Mouse (Mus musculus) T-cell, adult 66 days (primary cell): ENCODE data around the gene S100a10. TPM values are rescaled to one million over a fixed set of nuclear protein-coding genes. Genes with fewer than 3 reads are reported as not detected.

ENCODE experiments used
- total RNA-seq, 2 experiments: library from RNA; stranded (reverse); gene quantifications; 3 replicates in 1 of 2; 4 replicates in 1 of 2; pipeline ENCODE4 v1.2.4; 2023

S100a10 gene
- 100 to 1,000 TPM; 236 to 292 TPM for total RNA-seq

DNA sequence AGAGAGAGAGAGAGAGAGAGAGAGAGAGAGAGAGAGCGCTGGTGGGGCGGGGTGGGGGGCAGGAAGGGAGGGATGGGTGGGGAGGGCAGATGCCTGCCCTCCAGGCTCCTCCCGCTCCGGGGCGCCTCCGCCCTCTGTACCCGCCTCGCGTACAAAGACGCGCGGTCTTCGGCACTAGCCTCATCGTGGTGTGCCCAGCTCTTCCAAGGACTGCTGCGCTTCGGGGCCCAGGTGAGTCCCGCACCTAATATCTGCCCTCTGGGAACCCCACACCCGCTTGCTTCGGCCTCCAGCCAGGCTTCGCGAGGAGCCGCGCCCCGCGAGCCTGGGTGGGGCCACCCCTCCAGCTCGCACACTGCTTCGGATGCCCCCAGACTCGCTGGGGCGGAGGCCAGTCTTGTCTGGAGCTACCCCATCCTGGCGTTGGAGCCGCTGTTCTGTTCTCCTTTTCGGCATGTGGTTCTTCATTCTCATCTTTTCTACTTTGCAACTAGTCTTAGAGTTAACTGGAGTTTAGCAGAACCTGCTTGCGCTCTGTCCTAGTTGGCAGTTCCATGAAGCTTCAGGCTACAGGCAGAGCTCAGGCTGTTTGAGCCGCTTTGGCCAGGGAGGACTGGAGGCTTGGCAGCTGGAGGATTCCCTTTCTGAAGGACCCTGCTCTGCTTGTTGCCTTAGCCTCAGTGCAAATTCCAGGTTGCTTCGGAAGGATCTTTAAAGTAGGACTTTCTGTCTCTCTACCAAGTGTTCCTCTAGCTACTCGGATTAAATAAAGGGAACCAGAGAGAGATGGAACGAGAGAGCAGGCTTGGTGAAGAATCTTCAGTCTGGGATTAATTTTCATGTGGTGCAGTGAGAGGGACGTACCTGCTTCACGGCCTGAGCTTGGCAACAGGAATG lies at the start of gene S100a10:
TSS of gene S100a10 (plus strand) at position 100 of the 897 bp plus-strand sequence.

DNA sequence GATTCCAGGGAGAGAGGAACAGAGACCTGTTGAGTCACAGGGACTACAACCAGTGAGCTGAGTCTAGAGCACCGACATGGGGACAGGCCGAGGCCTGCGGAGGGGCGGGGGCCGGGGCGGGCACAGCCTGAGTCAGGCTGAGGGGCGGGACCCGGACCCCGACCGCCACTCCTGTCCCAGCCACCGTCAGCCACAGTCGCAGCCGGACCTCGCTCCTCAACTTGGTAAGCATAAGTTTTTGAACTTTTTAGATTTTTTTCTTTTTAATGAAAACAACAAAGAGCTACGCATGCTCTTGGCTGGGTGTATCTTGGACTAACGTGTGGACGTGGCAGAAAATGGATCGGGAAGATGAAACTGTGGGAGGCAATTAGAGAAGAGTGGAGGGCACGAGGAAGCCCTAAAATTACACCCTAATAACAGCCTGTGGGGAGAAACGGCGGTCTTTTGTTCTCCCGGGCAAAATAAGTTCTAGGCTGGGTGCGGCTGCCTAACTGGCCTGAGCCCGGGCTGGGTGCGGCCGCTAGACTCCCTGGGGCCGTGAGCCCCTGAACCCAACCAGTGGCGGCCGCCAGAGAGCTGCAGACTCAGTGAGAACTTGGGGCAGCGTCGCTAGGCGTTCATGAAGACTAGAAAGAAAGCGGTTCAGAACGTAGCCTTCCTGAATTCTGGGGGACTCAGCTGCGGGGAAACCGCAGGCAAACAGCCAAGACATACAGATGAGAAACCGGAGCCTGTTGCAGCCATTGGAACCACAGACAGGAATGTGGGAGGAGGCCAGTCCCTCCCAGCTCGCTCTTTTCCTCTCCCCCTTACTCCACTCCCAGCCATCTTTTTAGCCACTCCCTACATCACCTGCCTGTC lies 34.3 kb upstream of the S100a10 start, which contains the start of gene S100a11:
TSS of gene S100a11 (plus strand) at position 159 of the 864 bp plus-strand sequence.

Other genes with a start within 250 kb of the S100a10 start
- gene Hrnr, start 235.3 kb upstream of the S100a10 start, total RNA-seq = not detected
- gene Rptn, start 161.4 kb upstream of the S100a10 start, total RNA-seq = not detected
- gene Tchh, start 112.8 kb upstream of the S100a10 start, total RNA-seq = not detected
- not detected for gene Tchhl1, start 86.3 kb upstream of the S100a10 start, total RNA-seq
- gene S100a11, start 34.6 kb upstream of the S100a10 start, total RNA-seq = 100 to 1,000 TPM; 182 to 228 TPM
- gene Tdpoz2, start 97.6 kb downstream of the S100a10 start, total RNA-seq = not detected
- gene Tdpoz1, start 121.2 kb downstream of the S100a10 start, total RNA-seq = not detected
- not detected for gene Gm37596, start 138.0 kb downstream of the S100a10 start, total RNA-seq
- gene Gm5773, start 217.9 kb downstream of the S100a10 start, total RNA-seq = not detected
- not detected for gene Tdpoz4, start 241.3 kb downstream of the S100a10 start, total RNA-seq